Mouse (Mus musculus) yolk sac, embryonic 10.5 days (tissue): ENCODE data around the gene B3gat1.
A peak's percentile ranks its signal among the peaks of the same experiment; 100 is the strongest.

Source experiments
- DNase-seq: peaks from one replicate; pipeline ENCODE4 v3.0.0-alpha.2; 2017; ENCODE audit warnings: low spot score

The B3gat1 gene

GRCm38 (mm10) chr9:26776122-26776902 lies 42.8 kb downstream of the B3gat1 start:
- peak; percentile 10 for DNase-seq

- no peak for DNase-seq
Observed at GRCm38 (mm10) chr9:26778421-26778820, 44.9 kb downstream of the B3gat1 start.

- no peak for DNase-seq
Observed at GRCm38 (mm10) chr9:26783414-26783975, 50.0 kb downstream of the B3gat1 start.

GRCm38 (mm10) chr9:26792829-26793228 lies 59.3 kb downstream of the B3gat1 start:
- no peak for DNase-seq

- no peak for DNase-seq
Observed at GRCm38 (mm10) chr9:26798205-26798604, 64.7 kb downstream of the B3gat1 start.

- no peak for DNase-seq
Observed at GRCm38 (mm10) chr9:26798731-26799130, 65.2 kb downstream of the B3gat1 start.

GRCm38 (mm10) chr9:26800357-26800756 lies 66.8 kb downstream of the B3gat1 start:
- DNase-seq, result no peak

GRCm38 (mm10) chr9:26804321-26804720 lies 70.8 kb downstream of the B3gat1 start:
- no peak for DNase-seq

GRCm38 (mm10) chr9:26805935-26806666 lies 72.6 kb downstream of the B3gat1 start, which contains the start of gene Glb1l2:
Glb1l2 (minus strand) TSS chr9:26806468.
- peak; percentile 94 for DNase-seq

GRCm38 (mm10) chr9:26808735-26809134 lies 75.2 kb downstream of the B3gat1 start:
- DNase-seq, result no peak
